Mouse (Mus musculus): ENCODE results near the gene Idnk. TPM values are rescaled to one million over a fixed set of nuclear protein-coding genes. Genes with fewer than 3 reads are reported as not detected.
"Not testable (repeated sequence)": the region's sequence is repeated elsewhere in the genome, so short reads cannot be mapped to it uniquely, and the experiment has no call there.

Gene Idnk
- total and polyA plus RNA-seq, 3 experiments: 29.5 to 50.3 TPM; not detected in 1

- peak; percentile 33 for DNase-seq (ENCODE audit: low read depth, low spot score)
- H3K27me3 ChIP-seq (ENCODE audit: control insufficient read depth in 1 of 2, insufficient read depth in 2 of 2, low read length in 2 of 2): no peaks in the 10 kb centered on the region
- H3K4me3 ChIP-seq (ENCODE audit: control insufficient read depth in 1 of 2, insufficient read depth in 1 of 2, low read depth in 2 of 2, low read length in 2 of 2): no peak overlapping the region
These were observed 25.8 kb upstream of the Idnk start for GRCm38 (mm10) chr13:58131692-58132091.

GRCm38 (mm10) chr13:58146603-58147002 is 10.8 kb upstream of the Idnk start:
- not testable (repeated sequence) for H3K9me3 ChIP-seq (replicated peaks; ENCODE audit: insufficient read depth, low read length); H3K4me3 ChIP-seq (ENCODE audit: control insufficient read depth in 1 of 2, insufficient read depth in 1 of 2, low read depth in 2 of 2, low read length in 2 of 2); H3K36me3 ChIP-seq (ENCODE audit: control insufficient read depth in 1 of 2, insufficient read depth in 2 of 2, low read length in 2 of 2); H3K27me3 ChIP-seq (ENCODE audit: control insufficient read depth in 1 of 2, insufficient read depth in 2 of 2, low read length in 2 of 2); H3K9ac ChIP-seq (ENCODE audit: control insufficient read depth, low read depth, low read length, poor library complexity, severe bottlenecking); H3K79me2 ChIP-seq (ENCODE audit: control insufficient read depth, insufficient read depth, low read length, poor library complexity); H3K27ac ChIP-seq (ENCODE audit: control insufficient read depth, low read depth, low read length)
- H3K4me1 ChIP-seq (ENCODE audit: control insufficient read depth in 1 of 2, insufficient read depth in 2 of 2, low read length in 2 of 2): peaks cover 0 to 11% of the 10 kb centered on the region in 2 experiments; a peak in 2 of 4 replicates
- DNase-seq (ENCODE audit: low read depth, low spot score): peak; percentile 53
- peak; percentile 69; the same call in 1 of the 2 replicates for TF ChIP-seq TBP (IDR thresholded peaks at IDR 0.05; ENCODE audit: low read depth, low read length)

More at GRCm38 (mm10) chr13:58131692-58132091, 25.8 kb upstream of the Idnk start:
- Histone ChIP-seq H3K79me2 (ENCODE audit: control insufficient read depth, insufficient read depth, low read length, poor library complexity) (peaks cover 22% of the 10 kb centered on the region), H3K4me1 (ENCODE audit: control insufficient read depth in 1 of 2, insufficient read depth in 2 of 2, low read length in 2 of 2) (peaks cover 3 to 5% of the 10 kb centered on the region in 2 experiments; a peak in 2 of 4 replicates), H3K27ac (ENCODE audit: control insufficient read depth, low read depth, low read length) (no peak overlapping the region), H3K9ac (ENCODE audit: control insufficient read depth, low read depth, low read length, poor library complexity, severe bottlenecking) (no peak overlapping the region), H3K36me3 (ENCODE audit: control insufficient read depth in 1 of 2, insufficient read depth in 2 of 2, low read length in 2 of 2) (peaks cover under 1 to 7% of the 10 kb centered on the region in 2 experiments; a peak in 3 of 4 replicates), H3K9me3 (replicated peaks; ENCODE audit: insufficient read depth, low read length) (no peaks in the 10 kb centered on the region)
- TF ChIP-seq GABPA (IDR thresholded peaks at IDR 0.05; ENCODE audit: low read depth, low read length): no peak
- peak in 1 of 3 experiments; percentile 10; a peak in 2 of 6 replicates for TF ChIP-seq CTCF (IDR thresholded peaks at IDR 0.05 in 2 of 3, conservative IDR thresholded peaks at IDR 0.05 in 1 of 3; ENCODE audit: control insufficient read depth in 1 of 3, insufficient read depth in 1 of 3, low read depth in 2 of 3, low read length in 3 of 3, poor library complexity in 1 of 3, severe bottlenecking in 1 of 3)

- DNase-seq (ENCODE audit: low read depth, low spot score): no peak
- 0 out of 2 replicates have a peak, but pooled peaks cover 6% of the 10 kb centered on the region for H3K79me2 ChIP-seq (ENCODE audit: control insufficient read depth, insufficient read depth, low read length, poor library complexity)
- H3K36me3 ChIP-seq (ENCODE audit: control insufficient read depth in 1 of 2, insufficient read depth in 2 of 2, low read length in 2 of 2): peaks cover 0 to 6% of the 10 kb centered on the region in 2 experiments; a peak in 2 of 4 replicates
- peak overlapping the region in 1 of 2 experiments; percentile 47; a peak in 2 of 4 replicates for H3K4me3 ChIP-seq (ENCODE audit: control insufficient read depth in 1 of 2, insufficient read depth in 1 of 2, low read depth in 2 of 2, low read length in 2 of 2)
- no peak overlapping the region for H3K9ac ChIP-seq (ENCODE audit: control insufficient read depth, low read depth, low read length, poor library complexity, severe bottlenecking)
- no peaks in the 10 kb centered on the region for H3K27me3 ChIP-seq (ENCODE audit: control insufficient read depth in 1 of 2, insufficient read depth in 2 of 2, low read length in 2 of 2)
- peaks cover 0 to 11% of the 10 kb centered on the region in 2 experiments; a peak in 2 of 4 replicates for H3K4me1 ChIP-seq (ENCODE audit: control insufficient read depth in 1 of 2, insufficient read depth in 2 of 2, low read length in 2 of 2)
- TF ChIP-seq ZMIZ1 (IDR thresholded peaks at IDR 0.05; ENCODE audit: low read depth, low read length) (no peak), JUND (IDR thresholded peaks at IDR 0.05; ENCODE audit: low read depth, low read length) (no peak), MYC (IDR thresholded peaks at IDR 0.05; ENCODE audit: low read depth, low read length) (no peak), TBP (IDR thresholded peaks at IDR 0.05; ENCODE audit: low read depth, low read length) (peak; percentile 82)
- no peaks in the 10 kb centered on the region for H3K9me3 ChIP-seq (replicated peaks; ENCODE audit: insufficient read depth, low read length)
- H3K27ac ChIP-seq (ENCODE audit: control insufficient read depth, low read depth, low read length): no peak overlapping the region
These were observed 9.7 kb upstream of the Idnk start for GRCm38 (mm10) chr13:58147760-58148159.

GRCm38 (mm10) chr13:58148256-58148831 is 9.1 kb upstream of the Idnk start:
- H3K36me3 ChIP-seq (ENCODE audit: control insufficient read depth in 1 of 2, insufficient read depth in 2 of 2, low read length in 2 of 2): peaks cover 0 to 6% of the 10 kb centered on the region in 2 experiments; a peak in 2 of 4 replicates
- no peaks in the 10 kb centered on the region for H3K27me3 ChIP-seq (ENCODE audit: control insufficient read depth in 1 of 2, insufficient read depth in 2 of 2, low read length in 2 of 2)
- H3K79me2 ChIP-seq (ENCODE audit: control insufficient read depth, insufficient read depth, low read length, poor library complexity): 0 out of 2 replicates have a peak, but pooled peaks cover 6% of the 10 kb centered on the region
- H3K9ac ChIP-seq (ENCODE audit: control insufficient read depth, low read depth, low read length, poor library complexity, severe bottlenecking): peak overlapping the region; percentile 62
- peak overlapping the region; percentile 64 for H3K27ac ChIP-seq (ENCODE audit: control insufficient read depth, low read depth, low read length)
- DNase-seq (ENCODE audit: low read depth, low spot score): peak; percentile 95
- peak overlapping the region; percentile 56 to 64 for H3K4me3 ChIP-seq (ENCODE audit: control insufficient read depth in 1 of 2, insufficient read depth in 1 of 2, low read depth in 2 of 2, low read length in 2 of 2)
- no peaks in the 10 kb centered on the region for H3K9me3 ChIP-seq (replicated peaks; ENCODE audit: insufficient read depth, low read length)
- peaks cover 0 to 11% of the 10 kb centered on the region in 2 experiments; a peak in 2 of 4 replicates for H3K4me1 ChIP-seq (ENCODE audit: control insufficient read depth in 1 of 2, insufficient read depth in 2 of 2, low read length in 2 of 2)
- TF ChIP-seq NRF1 (IDR thresholded peaks at IDR 0.05; ENCODE audit: insufficient read depth, low read depth, low read length, poor library complexity, severe bottlenecking) (no peak), SIN3A (IDR thresholded peaks at IDR 0.05; ENCODE audit: low read length) (peak; percentile 85), UBTF (IDR thresholded peaks at IDR 0.05; ENCODE audit: borderline replicate concordance, insufficient read depth, low read depth, low read length) (0 out of 2 replicates have a peak, but pooled peaks have one; percentile 79), TBP (IDR thresholded peaks at IDR 0.05; ENCODE audit: low read depth, low read length) (peak; percentile 72; the same call in 1 of the 2 replicates), ELF1 (IDR thresholded peaks at IDR 0.05; ENCODE audit: low read depth, low read length) (0 out of 2 replicates have a peak, but pooled peaks have one; percentile 7), MXI1 (IDR thresholded peaks at IDR 0.05; ENCODE audit: low read depth, low read length) (peak; percentile 52; the same call in 1 of the 2 replicates), CHD2 (IDR thresholded peaks at IDR 0.05; ENCODE audit: low read length) (no peak), ETS1 (IDR thresholded peaks at IDR 0.05; ENCODE audit: low read depth, low read length) (peak; percentile 57; the same call in 1 of the 2 replicates), MYC (IDR thresholded peaks at IDR 0.05; ENCODE audit: low read depth, low read length) (no peak), MAFK (IDR thresholded peaks at IDR 0.05; ENCODE audit: borderline replicate concordance, low read depth, low read length) (peak; percentile 72; the same call in 1 of the 2 replicates), GATA1 (IDR thresholded peaks at IDR 0.05; ENCODE audit: low read depth, low read length) (peak; percentile 78), HCFC1 (IDR thresholded peaks at IDR 0.05; ENCODE audit: low read depth, low read length) (peak; percentile 32; the same call in 1 of the 2 replicates), TCF12 (IDR thresholded peaks at IDR 0.05; ENCODE audit: low read depth, low read length) (peak; percentile 33; the same call in 1 of the 2 replicates)

All from MEL (cell line).